In genomic region chr10:83182573-83182960, GRCm38 (mm10) we compare ENCODE assay signal across 10 mouse cellular contexts.
DNase-seq lines count a peak whose midpoint lies in the region; ATAC-seq and TF ChIP-seq lines count a peak whose summit lies in the region.
"Had no signal": no experiment of that assay in that cellular context is flagged by ENCODE, and none has a peak within 500 bp of the region (broad histone marks: within the 10 kb centered on the region; RNA-seq: fewer than 3 reads in every experiment).

No protein-coding gene starts in this region.

- TF ChIP-seq POLR2A in kidney, adult 2 months (IDR thresholded peaks at IDR 0.05; ENCODE audit: low read depth, low read length): no peak

- no peak overlapping the region for H3K4me2 ChIP-seq in kidney, embryonic 15.5 days
- H3K4me2 ChIP-seq: embryonic facial prominence, embryonic 13.5 days; stomach, embryonic 15.5 days had no signal

- TF ChIP-seq CTCF in kidney, adult 2 months (conservative IDR thresholded peaks at IDR 0.05; ENCODE audit: insufficient read depth, insufficient read length, low read depth, low read length): peak; percentile 73

- DNase-seq in kidney, adult 2 months: peak; percentile 66
- peak; percentile 80 for DNase-seq in adrenal gland, postnatal 25 days
- peak; percentile 75 for DNase-seq in embryonic facial prominence, embryonic 10.5 days (ENCODE audit: low spot score)
- peak; percentile 75 for DNase-seq in hindbrain, embryonic 10.5 days (ENCODE audit: low spot score)
- DNase-seq in left cerebral cortex, adult 11 months (ENCODE audit: low spot score): peak; percentile 68
- DNase-seq in splenic B cell, adult 2 months (ENCODE audit: low read depth, low spot score): peak; percentile 74

- peaks cover 28% of the 10 kb centered on the region for H3K4me1 ChIP-seq in kidney, adult 2 months (ENCODE audit: control insufficient read depth, insufficient read depth, low read length)
- peaks cover 53% of the 10 kb centered on the region for H3K4me1 ChIP-seq in kidney, embryonic 15.5 days
- H3K4me1 ChIP-seq in embryonic facial prominence, embryonic 10.5 days: peaks cover 35% of the 10 kb centered on the region
- peaks cover 36% of the 10 kb centered on the region for H3K4me1 ChIP-seq in hindbrain, embryonic 10.5 days (replicated peaks)

- ATAC-seq in kidney, embryonic 15.5 days (replicated peaks; ENCODE audit: low FRiP score): no peak
- ATAC-seq in megakaryocyte-erythroid progenitor cell, adult 5-6 weeks (replicated peaks; ENCODE audit: low FRiP score, low TSS enrichment, poor library complexity, severe bottlenecking): peak; percentile 39; the same call in 1 of the 2 replicates

- H3K4me3 ChIP-seq in kidney, adult 2 months (ENCODE audit: insufficient read depth, low read depth, low read length): no peak overlapping the region
- H3K4me3 ChIP-seq in kidney, embryonic 15.5 days (replicated peaks): no peak overlapping the region
- no peak overlapping the region for H3K4me3 ChIP-seq in embryonic facial prominence, embryonic 10.5 days
- H3K4me3 ChIP-seq in hindbrain, embryonic 10.5 days: no peak overlapping the region
- H3K4me3 ChIP-seq: embryonic facial prominence, embryonic 13.5 days; stomach, embryonic 15.5 days had no signal

- H3K27me3 ChIP-seq in kidney, adult 2 months (replicated peaks; ENCODE audit: control insufficient read depth, insufficient read depth, low read length): no peaks in the 10 kb centered on the region
- H3K27me3 ChIP-seq in kidney, embryonic 15.5 days: no peaks in the 10 kb centered on the region
- no peaks in the 10 kb centered on the region for H3K27me3 ChIP-seq in embryonic facial prominence, embryonic 10.5 days (replicated peaks; ENCODE audit: low read depth, poor library complexity, severe bottlenecking)
- no peaks in the 10 kb centered on the region for H3K27me3 ChIP-seq in hindbrain, embryonic 10.5 days (ENCODE audit: insufficient read depth, poor library complexity, severe bottlenecking)
- no peaks in the 10 kb centered on the region for H3K27me3 ChIP-seq in splenic B cell, adult 2 months (ENCODE audit: control insufficient read depth, insufficient read depth, low read length, poor library complexity, severe bottlenecking)
- H3K27me3 ChIP-seq: embryonic facial prominence, embryonic 13.5 days; stomach, embryonic 15.5 days had no signal

- WGBS in kidney, adult 2 months: 56% methylated on average over 8 of the region's 8 CpGs
- 38% methylated on average over 8 of the region's 8 CpGs for WGBS in kidney, embryonic 15.5 days
- WGBS in embryonic facial prominence, embryonic 10.5 days: 32% methylated on average over 8 of the region's 8 CpGs
- WGBS in hindbrain, embryonic 10.5 days: 31% methylated on average over 8 of the region's 8 CpGs

- no peak overlapping the region; the same call in 1 of the 2 replicates for H3K27ac ChIP-seq in kidney, adult 2 months (ENCODE audit: insufficient read depth, low read depth, low read length)
- no peak overlapping the region for H3K27ac ChIP-seq in kidney, embryonic 15.5 days
- no peak overlapping the region; the same call in 1 of the 2 replicates for H3K27ac ChIP-seq in embryonic facial prominence, embryonic 10.5 days (replicated peaks)
- H3K27ac ChIP-seq in hindbrain, embryonic 10.5 days: no peak overlapping the region
- H3K27ac ChIP-seq: embryonic facial prominence, embryonic 13.5 days; stomach, embryonic 15.5 days had no signal

- no peaks in the 10 kb centered on the region for H3K9me3 ChIP-seq in kidney, embryonic 15.5 days (replicated peaks)
- H3K9me3 ChIP-seq in embryonic facial prominence, embryonic 10.5 days: peaks cover 3% of the 10 kb centered on the region; the same call in 1 of the 2 replicates
- H3K9me3 ChIP-seq in hindbrain, embryonic 10.5 days: peaks cover 6% of the 10 kb centered on the region; the same call in 1 of the 2 replicates
- H3K9me3 ChIP-seq: embryonic facial prominence, embryonic 13.5 days; stomach, embryonic 15.5 days had no signal

- H3K36me3 ChIP-seq in kidney, adult 2 months (ENCODE audit: control insufficient read depth, insufficient read depth, low read length): no peaks in the 10 kb centered on the region
- no peaks in the 10 kb centered on the region for H3K36me3 ChIP-seq in kidney, embryonic 15.5 days
- H3K36me3 ChIP-seq in embryonic facial prominence, embryonic 10.5 days (replicated peaks): no peaks in the 10 kb centered on the region
- H3K36me3 ChIP-seq in hindbrain, embryonic 10.5 days: no peaks in the 10 kb centered on the region
- H3K36me3 ChIP-seq in splenic B cell, adult 2 months (ENCODE audit: control insufficient read depth, insufficient read depth, low read length, poor library complexity, severe bottlenecking): no peaks in the 10 kb centered on the region
- H3K36me3 ChIP-seq: embryonic facial prominence, embryonic 13.5 days; stomach, embryonic 15.5 days had no signal

- H3K9ac ChIP-seq in kidney, embryonic 15.5 days: no peak overlapping the region
- H3K9ac ChIP-seq: embryonic facial prominence, embryonic 13.5 days; stomach, embryonic 15.5 days had no signal
